Mouse (Mus musculus) myocyte (in vitro differentiated cells): Measurements from ENCODE around the gene Frem1.

Source experiments
- MAX ChIP-seq: IDR thresholded peaks from one replicate; pipeline ENCODE4 v1.6.1; 2011; ENCODE audit warnings: low read depth, mild to moderate bottlenecking, control low read depth
- POLR2A ChIP-seq: IDR thresholded peaks from one replicate; pipeline ENCODE4 v1.6.1; 2011; ENCODE audit warnings: low read depth, mild to moderate bottlenecking, control low read depth, moderate library complexity; ENCODE audit not compliant: insufficient read length

DNA sequence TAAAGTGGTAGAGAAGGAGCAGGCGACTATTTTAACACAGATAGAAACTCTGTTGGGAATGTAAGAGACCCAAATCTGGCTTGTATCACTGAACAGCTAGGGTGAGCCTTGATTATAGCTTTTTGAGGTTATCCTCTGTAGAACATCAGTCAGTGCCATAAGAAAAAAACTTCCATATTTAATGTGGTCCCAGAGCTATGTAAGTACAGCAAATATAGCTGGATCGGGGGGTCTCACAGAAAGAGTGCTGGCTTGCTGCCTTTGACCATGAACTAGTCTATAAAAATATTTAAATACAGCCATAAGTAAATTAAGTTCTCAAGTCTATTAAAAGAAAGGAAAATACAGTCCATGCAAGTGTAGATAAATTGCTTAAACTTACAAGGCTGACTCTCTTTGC, 171.9 kb downstream of the Frem1 start:
- TF ChIP-seq POLR2A, result no peak
- no peak for TF ChIP-seq MAX
